Mouse (Mus musculus): ENCODE measurements around the gene Zbtb17. TPM values are rescaled to one million over a fixed set of nuclear protein-coding genes. Genes with fewer than 3 reads are reported as not detected.

The Zbtb17 gene
- polyA plus RNA-seq (2014; fragmentation: Nextera tagmentation; extraction: Ambion mirVana) = 27.2 and 30.6 TPM in 2 replicates

GRCm38 (mm10) chr4:141444451-141445327 lies at the start of gene Zbtb17:
Gene Zbtb17 (plus strand): TSS chr4:141444654.
- Histone ChIP-seq H3K9ac (peak within 1 kb of the TSS; percentile 93), H3K4me1 (ENCODE audit: insufficient read depth) (no peaks in the 10 kb centered on the region), H3K27ac (ENCODE audit: low read depth) (peak within 1 kb of the TSS; percentile 75; the same call in 1 of the 2 replicates), H3K27me3 (ENCODE audit: insufficient read depth, low read length) (no peaks in the 10 kb centered on the region), H3K9me3 (ENCODE audit: low read depth, low read length) (no peaks in the 10 kb centered on the region), H3K4me2 (peak within 1 kb of the TSS; percentile 84), H3K36me3 (ENCODE audit: insufficient read depth) (peaks cover 27% of the 10 kb centered on the region), H3K4me3 (ENCODE audit: low read depth, low read length) (peak within 1 kb of the TSS; percentile 100)
- ATAC-seq (ENCODE audit: insufficient read depth) = peak; percentile 92
- WGBS = under 1% methylated on average over 77 of the region's 102 CpGs
- DNase-seq = peak; percentile 97
- TF ChIP-seq CTCF (IDR thresholded peaks at IDR 0.05; ENCODE audit: low read depth) = no peak

- H3K4me1 ChIP-seq (ENCODE audit: insufficient read depth) = no peaks in the 10 kb centered on the region
- H3K9me3 ChIP-seq (ENCODE audit: low read depth, low read length) = no peaks in the 10 kb centered on the region
- H3K36me3 ChIP-seq (ENCODE audit: insufficient read depth) = no peaks in the 10 kb centered on the region
- peak overlapping the region; percentile 16; the same call in 1 of the 2 replicates for H3K9ac ChIP-seq
- H3K27me3 ChIP-seq (ENCODE audit: insufficient read depth, low read length) = no peaks in the 10 kb centered on the region
- H3K27ac ChIP-seq (ENCODE audit: low read depth) = no peak overlapping the region
- ATAC-seq (ENCODE audit: insufficient read depth) (no peak), DNase-seq (peak; percentile 50)
- no peak overlapping the region for H3K4me3 ChIP-seq (ENCODE audit: low read depth, low read length)
- H3K4me2 ChIP-seq = peak overlapping the region; percentile 40
- TF ChIP-seq CTCF (IDR thresholded peaks at IDR 0.05; ENCODE audit: low read depth) = no peak
- WGBS = 12% methylated on average over 16 of the region's 16 CpGs
These were observed 49.7 kb upstream of the Zbtb17 start for GRCm38 (mm10) chr4:141394751-141395150.

GRCm38 (mm10) chr4:141397861-141398260 lies 46.6 kb upstream of the Zbtb17 start:
- ATAC-seq (ENCODE audit: insufficient read depth) = no peak
- Histone ChIP-seq H3K27me3 (ENCODE audit: insufficient read depth, low read length) (no peaks in the 10 kb centered on the region), H3K27ac (ENCODE audit: low read depth) (no peak overlapping the region), H3K4me2 (no peak overlapping the region), H3K4me3 (ENCODE audit: low read depth, low read length) (no peak overlapping the region), H3K4me1 (ENCODE audit: insufficient read depth) (no peaks in the 10 kb centered on the region), H3K36me3 (ENCODE audit: insufficient read depth) (no peaks in the 10 kb centered on the region), H3K9ac (peak overlapping the region; percentile 13; the same call in 1 of the 2 replicates), H3K9me3 (ENCODE audit: low read depth, low read length) (no peaks in the 10 kb centered on the region)
- TF ChIP-seq CTCF (IDR thresholded peaks at IDR 0.05; ENCODE audit: low read depth) = no peak
- WGBS = 65% methylated on average over 12 of the region's 12 CpGs
- DNase-seq = no peak

GRCm38 (mm10) chr4:141398545-141398944 lies 45.9 kb upstream of the Zbtb17 start, which contains the start of gene Clcnka:
Gene Clcnka (minus strand): TSS chr4:141398724.
- Histone ChIP-seq H3K4me3 (ENCODE audit: low read depth, low read length) (no peak within 1 kb of the TSS), H3K27ac (ENCODE audit: low read depth) (no peak within 1 kb of the TSS), H3K9me3 (ENCODE audit: low read depth, low read length) (no peaks in the 10 kb centered on the region), H3K36me3 (ENCODE audit: insufficient read depth) (no peaks in the 10 kb centered on the region), H3K9ac (peak within 1 kb of the TSS; percentile 13; the same call in 1 of the 2 replicates), H3K4me1 (ENCODE audit: insufficient read depth) (no peaks in the 10 kb centered on the region), H3K4me2 (peak within 1 kb of the TSS; percentile 1; the same call in 1 of the 2 replicates), H3K27me3 (ENCODE audit: insufficient read depth, low read length) (no peaks in the 10 kb centered on the region)
- DNase-seq (peak; percentile 17), ATAC-seq (ENCODE audit: insufficient read depth) (peak; percentile 56; the same call in 1 of the 2 replicates)
- TF ChIP-seq CTCF (IDR thresholded peaks at IDR 0.05; ENCODE audit: low read depth) = no peak
- 47% methylated on average over 12 of the region's 12 CpGs for WGBS

- DNase-seq = peak; percentile 13
- Histone ChIP-seq H3K4me2 (no peak overlapping the region), H3K27me3 (ENCODE audit: insufficient read depth, low read length) (no peaks in the 10 kb centered on the region), H3K27ac (ENCODE audit: low read depth) (no peak overlapping the region), H3K9ac (no peak overlapping the region), H3K36me3 (ENCODE audit: insufficient read depth) (no peaks in the 10 kb centered on the region), H3K4me1 (ENCODE audit: insufficient read depth) (no peaks in the 10 kb centered on the region), H3K4me3 (ENCODE audit: low read depth, low read length) (no peak overlapping the region), H3K9me3 (ENCODE audit: low read depth, low read length) (no peaks in the 10 kb centered on the region)
- no peak for TF ChIP-seq CTCF (IDR thresholded peaks at IDR 0.05; ENCODE audit: low read depth)
- ATAC-seq (ENCODE audit: insufficient read depth) = no peak
- 80% methylated on average over 15 of the region's 15 CpGs for WGBS
These were observed 44.3 kb upstream of the Zbtb17 start for GRCm38 (mm10) chr4:141400171-141400570.

GRCm38 (mm10) chr4:141404518-141405313 lies 39.7 kb upstream of the Zbtb17 start:
- H3K4me1 ChIP-seq (ENCODE audit: insufficient read depth) = 0 out of 2 replicates have a peak, but pooled peaks cover 3% of the 10 kb centered on the region
- H3K4me3 ChIP-seq (ENCODE audit: low read depth, low read length) = no peak overlapping the region
- peak overlapping the region; percentile 24; the same call in 1 of the 2 replicates for H3K9ac ChIP-seq
- H3K36me3 ChIP-seq (ENCODE audit: insufficient read depth) = no peaks in the 10 kb centered on the region
- no peaks in the 10 kb centered on the region for H3K27me3 ChIP-seq (ENCODE audit: insufficient read depth, low read length)
- no peaks in the 10 kb centered on the region for H3K9me3 ChIP-seq (ENCODE audit: low read depth, low read length)
- ATAC-seq (ENCODE audit: insufficient read depth) (peak; percentile 84), DNase-seq (peak; percentile 96)
- WGBS = 11% methylated on average over 15 of the region's 15 CpGs
- TF ChIP-seq CTCF (IDR thresholded peaks at IDR 0.05; ENCODE audit: low read depth) = peak; percentile 99
- H3K4me2 ChIP-seq = peak overlapping the region; percentile 46
- no peak overlapping the region for H3K27ac ChIP-seq (ENCODE audit: low read depth)
